Mouse (Mus musculus): ENCODE measurements around the gene Gps1.
"Not testable (repeated sequence)": the region's sequence is repeated elsewhere in the genome, so short reads cannot be mapped to it uniquely, and the experiment has no call there.

The Gps1 gene

DNA sequence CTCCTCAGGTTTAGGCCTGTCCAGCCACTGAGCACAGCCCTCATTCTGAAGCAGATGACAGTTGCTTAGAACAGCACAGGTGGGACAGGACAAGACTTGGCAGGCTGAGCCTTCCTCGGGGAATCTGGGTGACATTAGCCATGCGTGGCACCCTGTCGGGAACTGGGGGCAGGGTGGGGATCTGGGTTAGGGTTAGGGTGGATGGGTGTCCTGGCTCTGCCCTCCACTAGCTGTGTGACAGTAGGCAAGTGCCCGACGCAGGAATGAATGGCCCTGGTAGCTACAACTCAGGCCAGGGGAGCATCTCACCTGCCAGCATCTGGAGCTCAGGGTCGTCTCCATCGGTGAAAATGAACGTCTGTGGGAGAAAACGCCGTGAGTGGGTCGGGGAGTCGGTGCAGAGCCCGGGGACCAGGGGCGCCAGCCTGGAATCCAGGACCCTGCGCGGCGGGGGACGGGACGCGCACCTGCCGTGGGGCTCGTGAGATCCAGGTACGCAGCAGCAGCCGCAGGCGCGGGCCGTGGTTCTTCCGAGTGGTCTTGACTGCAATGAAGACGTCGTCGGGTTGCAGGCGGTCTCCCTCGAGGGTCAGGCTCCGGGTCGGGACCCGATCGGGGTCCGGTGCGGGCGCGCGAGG is 527 bp upstream of the Gps1 start:
- no peak for DNase-seq (ENCODE audit: extremely low read depth, low read depth, low spot score)

DNA sequence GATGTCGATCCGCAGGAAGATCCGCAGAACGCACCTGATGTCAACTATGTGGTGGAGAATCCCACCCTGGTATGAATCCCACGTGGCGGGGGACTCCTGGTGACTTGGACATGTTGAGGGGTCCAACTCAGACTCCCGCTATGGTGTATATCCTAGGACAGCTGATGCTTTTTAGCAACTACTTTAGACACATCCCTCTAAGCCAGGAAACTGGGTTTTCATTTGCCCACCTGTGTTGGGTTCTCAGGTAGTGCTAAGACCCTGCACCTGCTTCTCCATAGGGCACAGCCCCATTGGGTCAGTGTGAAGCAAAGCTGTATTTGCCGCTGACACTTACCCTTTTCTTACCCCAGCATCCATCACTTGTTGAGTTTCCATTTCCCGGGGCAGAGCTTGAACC is 1.1 kb downstream of the Gps1 start:
- DNase-seq (ENCODE audit: extremely low read depth, low read depth, low spot score): no peak

DNA sequence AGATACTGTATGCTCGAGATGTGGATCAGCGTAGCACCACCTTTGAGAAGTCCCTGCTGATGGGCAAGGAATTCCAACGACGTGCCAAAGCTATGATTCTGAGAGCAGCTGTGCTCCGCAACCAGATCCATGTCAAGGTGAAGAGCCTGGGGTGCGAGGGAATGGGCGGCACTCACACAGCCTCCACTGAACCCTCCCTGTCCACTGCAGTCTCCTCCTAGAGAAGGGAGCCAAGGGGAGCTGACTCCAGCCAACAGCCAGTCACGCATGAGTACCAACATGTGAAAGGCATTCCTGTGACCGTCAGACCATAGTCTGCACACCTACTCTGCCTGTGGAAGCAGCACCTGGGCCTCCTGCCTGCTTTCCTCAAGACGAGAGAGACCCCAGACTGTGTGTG is 4.4 kb downstream of the Gps1 start:
- DNase-seq (ENCODE audit: extremely low read depth, low read depth, low spot score): not testable (repeated sequence)

DNA sequence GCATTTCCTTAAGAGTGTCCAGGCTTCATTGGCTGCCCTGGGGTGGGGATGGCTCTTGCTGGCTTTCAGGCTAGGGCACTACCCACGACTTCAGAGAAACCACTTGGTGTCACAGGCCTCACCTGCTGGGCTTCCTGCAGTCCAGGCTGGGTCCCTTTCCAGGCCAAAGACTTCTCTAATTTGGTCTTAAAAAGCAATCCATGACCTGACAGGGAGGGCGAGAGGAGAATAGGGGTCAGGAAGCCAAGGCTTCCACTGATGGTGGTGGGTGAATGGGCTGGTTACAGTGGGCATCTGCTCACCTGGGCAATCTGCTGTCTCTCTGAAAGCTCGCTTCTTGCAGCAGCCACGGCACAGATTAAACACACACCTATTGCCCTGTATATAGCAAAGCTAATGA is 5.3 kb downstream of the Gps1 start:
- DNase-seq (ENCODE audit: extremely low read depth, low read depth, low spot score): no peak

DNA sequence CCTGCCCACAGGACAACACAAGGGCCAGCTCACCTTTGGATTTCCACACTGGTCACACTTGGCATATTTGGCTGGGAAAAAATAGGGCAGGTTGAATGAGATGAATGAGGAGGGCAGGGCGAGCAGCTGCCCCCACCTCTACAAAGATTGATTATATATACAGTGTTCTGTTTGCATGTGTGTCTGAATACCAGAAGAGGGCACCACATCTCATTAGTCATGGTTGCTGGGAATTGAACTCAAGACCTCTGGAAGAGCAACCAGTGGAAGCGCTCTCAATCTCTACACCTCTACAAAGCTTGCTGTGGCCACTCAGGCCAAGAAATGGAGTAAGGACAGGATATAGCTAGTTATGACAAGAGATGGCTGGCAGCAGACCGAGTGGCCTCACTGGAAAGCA is 5.7 kb downstream of the Gps1 start:
- no peak for DNase-seq (ENCODE audit: extremely low read depth, low read depth, low spot score)

DNA sequence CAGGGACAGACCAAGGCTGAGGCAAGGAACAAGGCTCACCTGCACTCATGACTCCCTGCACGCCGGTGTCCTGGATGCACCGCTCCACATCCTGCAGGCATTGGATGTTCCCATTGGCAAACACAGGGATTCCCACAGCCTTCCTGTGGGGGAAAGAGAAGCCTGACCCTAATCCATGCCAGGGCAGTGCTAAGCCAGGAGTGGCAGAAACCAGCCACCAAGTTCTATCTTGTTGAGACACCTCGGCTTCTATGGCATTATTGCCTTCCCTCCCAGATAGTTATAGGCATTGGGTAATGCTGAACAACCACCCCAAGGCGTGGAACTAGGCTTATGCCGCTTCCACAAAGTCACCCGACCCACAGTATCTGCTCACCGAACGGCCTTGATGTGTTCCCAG is 8.6 kb downstream of the Gps1 start:
- DNase-seq (ENCODE audit: extremely low read depth, low read depth, low spot score): peak; percentile 76

DNA sequence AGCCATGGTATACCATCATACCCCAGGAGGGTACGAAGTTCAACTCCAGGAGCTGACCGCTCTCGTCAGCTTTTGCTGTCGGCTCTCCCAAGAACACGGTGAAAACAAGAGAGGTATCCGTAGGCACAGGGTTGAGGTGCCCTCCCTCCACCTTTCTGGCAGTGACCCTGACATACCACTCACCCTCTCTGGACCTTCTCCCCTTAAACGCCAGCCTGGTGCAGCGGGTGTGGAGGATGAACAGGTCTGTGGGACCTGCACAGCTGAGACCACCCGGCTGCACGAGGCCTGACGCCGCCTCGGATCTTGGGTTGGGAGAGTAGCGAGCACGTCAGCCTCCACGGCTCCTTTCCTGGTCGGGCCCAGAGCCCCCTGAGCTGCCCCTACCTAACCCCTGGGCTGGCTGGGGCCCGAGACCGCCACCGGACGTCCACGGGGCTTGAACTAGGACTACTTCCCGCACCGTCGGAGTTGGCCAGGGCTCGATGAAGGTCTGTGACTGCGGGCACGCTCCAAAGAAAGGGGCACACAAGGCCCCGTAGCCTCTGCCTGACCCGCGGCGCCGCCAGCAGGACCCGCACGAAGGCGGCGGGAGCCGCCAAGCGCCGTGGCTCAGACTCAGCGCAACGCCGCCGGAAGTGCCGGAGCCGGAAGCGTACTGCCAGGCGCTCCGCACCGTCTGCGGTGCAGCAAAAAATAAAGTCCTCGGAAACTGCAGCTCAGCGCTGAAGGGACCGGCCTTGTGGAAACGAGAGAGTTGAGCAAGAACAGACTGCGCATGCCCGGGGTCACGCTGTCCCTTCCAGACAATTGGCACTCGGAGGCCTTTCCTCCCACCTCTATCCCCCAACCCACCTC is 11.9 kb downstream of the Gps1 start, which contains the start of gene Dus1l:
Gene Dus1l, minus strand, starts transcription at position 648 of the 858 bp plus-strand sequence.
- DNase-seq (ENCODE audit: extremely low read depth, low read depth, low spot score): no peak

DNA sequence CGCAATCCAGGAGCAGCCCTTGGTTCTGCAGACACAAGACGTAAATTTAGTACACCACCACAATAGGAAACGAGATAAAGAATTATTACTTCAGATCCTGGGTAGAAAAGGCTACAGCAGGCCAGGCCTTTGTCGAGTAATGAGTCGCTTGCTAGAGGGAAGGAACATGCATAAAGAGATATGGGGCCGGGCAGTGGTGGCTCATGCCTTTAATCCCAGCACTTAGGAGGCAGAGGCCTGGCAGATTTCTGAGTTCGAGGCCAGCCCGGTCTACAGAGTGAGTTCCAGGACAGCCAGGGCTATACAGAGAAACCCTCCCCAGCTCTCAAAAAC is 12.5 kb downstream of the Gps1 start:
- DNase-seq (ENCODE audit: extremely low read depth, low read depth, low spot score): no peak

DNA sequence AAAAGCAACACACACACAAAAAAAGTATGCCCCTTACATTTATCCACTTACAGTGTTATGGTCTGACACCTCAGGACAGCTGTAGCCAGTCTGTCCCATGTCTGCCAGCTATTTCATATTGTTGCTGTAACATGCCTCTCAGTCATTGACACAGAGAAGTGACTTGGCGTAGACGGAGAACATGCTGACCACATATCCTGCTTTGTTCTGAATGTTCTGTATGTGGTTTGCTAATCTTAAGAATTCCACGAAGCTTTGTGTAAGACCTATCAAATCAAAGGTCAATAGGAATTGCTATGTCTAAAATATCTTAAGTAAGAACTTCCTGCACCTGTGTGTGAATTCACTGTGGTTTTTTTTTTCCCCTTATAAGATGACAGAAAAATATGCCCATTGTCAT is 14.2 kb downstream of the Gps1 start:
- no peak for DNase-seq (ENCODE audit: extremely low read depth, low read depth, low spot score)

DNA sequence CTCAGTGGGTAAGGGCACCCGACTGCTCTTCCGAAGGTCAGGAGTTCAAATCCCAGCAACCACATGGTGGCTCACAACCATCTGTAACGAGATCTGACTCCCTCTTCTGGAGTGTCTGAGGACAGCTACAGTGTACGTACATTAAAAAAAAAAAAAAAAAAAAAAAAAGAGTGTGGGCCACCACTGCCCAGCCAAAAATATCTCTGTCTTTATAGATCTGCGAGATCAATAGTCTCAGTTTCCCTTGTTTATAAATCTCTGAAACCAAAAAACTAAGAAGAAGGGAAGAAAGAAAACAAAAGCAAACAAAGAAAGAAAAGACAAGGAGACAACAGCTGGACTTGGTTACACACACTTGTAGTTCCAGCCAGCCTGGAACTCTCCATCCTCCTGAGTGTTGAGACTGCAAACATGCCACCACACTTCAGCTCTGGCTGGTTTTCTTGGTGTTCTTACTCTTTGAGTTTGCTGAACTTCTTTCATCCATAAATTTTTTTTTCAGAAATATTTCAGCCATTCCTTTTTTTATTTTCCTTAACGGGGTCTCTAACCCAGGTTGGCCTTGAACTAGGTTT is 15.3 kb downstream of the Gps1 start:
- DNase-seq (ENCODE audit: extremely low read depth, low read depth, low spot score): no peak

DNA sequence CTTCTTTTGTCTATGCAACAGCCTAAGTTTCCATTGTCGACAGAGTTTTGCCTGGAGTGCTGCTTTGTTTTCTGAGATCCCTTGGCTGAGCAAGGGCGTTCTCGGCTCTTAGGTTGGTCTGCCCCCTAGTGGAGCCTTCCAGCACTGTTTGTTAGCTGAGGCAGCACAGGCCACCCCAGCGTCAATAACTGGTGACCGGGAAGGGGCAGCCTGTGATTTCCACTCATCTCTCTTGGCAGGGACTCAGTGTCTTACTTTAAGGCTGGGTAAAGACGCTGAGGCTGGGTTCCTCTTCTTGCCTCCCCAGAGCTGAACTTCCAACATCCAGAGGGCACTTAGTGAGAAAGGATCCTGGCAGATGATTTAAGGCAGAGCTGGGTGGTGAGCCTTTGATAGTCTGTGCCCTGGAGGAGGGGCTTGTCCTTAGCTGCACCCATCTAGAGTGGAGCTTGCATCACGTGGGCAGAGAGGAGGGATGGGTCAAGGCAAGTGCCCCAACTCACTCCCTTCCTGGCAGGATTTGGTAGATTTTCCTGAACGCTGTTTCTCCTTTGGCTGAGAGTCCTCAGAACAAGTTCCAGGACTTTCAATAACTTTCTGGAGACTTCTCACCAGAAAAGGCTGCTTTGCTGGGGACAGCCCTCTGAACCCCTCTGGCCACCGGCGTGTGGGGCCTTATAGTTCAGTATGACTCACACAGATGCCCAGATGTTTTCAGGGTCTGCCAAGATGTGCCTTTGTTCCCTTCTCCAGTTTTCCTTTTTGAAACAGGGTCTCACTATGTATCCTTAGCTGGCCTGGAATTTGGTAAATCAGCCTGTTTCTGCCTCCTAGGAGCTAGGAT is 16.2 kb downstream of the Gps1 start:
- peak; percentile 88 for DNase-seq (ENCODE audit: extremely low read depth, low read depth, low spot score)

DNA sequence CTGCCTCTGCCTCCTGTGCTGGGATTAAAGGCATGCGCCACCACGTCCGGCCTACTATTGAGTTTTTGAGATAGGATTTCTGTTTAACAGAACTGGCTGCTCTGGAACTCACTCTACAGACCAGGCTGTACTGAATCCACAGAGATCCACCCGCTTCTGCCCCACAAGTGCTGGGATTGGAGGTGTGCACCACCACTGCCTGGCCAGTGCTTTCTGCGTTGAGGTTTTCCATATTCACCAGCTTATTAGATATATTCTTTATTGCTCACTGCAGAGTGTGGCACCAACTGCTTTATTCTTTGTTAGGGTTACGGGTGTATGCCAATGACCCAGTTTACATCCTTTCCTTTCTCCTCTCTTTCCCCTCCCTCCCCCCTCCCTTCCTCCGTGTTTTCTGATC is 20.2 kb downstream of the Gps1 start:
- DNase-seq (ENCODE audit: extremely low read depth, low read depth, low spot score): no peak

DNA sequence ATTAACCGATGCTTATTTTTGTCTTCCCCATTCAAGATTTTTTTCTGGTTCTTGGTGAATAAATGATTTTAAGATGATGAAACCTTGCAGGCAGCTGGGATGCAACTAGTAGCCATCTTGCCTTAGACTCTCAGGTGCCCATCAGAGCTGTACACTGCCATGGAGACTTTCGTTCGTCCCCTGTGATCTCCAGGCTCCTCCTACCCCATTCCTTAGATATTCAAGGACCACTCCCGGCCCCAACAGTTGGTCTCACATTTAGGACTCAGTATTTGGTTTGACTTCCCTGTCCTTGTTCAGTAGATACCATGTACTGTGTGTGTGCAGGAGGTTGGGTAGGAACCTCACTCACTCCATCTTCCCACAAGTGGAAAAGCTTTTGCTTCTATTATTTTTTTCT is 20.7 kb downstream of the Gps1 start:
- no peak for DNase-seq (ENCODE audit: extremely low read depth, low read depth, low spot score)

DNA sequence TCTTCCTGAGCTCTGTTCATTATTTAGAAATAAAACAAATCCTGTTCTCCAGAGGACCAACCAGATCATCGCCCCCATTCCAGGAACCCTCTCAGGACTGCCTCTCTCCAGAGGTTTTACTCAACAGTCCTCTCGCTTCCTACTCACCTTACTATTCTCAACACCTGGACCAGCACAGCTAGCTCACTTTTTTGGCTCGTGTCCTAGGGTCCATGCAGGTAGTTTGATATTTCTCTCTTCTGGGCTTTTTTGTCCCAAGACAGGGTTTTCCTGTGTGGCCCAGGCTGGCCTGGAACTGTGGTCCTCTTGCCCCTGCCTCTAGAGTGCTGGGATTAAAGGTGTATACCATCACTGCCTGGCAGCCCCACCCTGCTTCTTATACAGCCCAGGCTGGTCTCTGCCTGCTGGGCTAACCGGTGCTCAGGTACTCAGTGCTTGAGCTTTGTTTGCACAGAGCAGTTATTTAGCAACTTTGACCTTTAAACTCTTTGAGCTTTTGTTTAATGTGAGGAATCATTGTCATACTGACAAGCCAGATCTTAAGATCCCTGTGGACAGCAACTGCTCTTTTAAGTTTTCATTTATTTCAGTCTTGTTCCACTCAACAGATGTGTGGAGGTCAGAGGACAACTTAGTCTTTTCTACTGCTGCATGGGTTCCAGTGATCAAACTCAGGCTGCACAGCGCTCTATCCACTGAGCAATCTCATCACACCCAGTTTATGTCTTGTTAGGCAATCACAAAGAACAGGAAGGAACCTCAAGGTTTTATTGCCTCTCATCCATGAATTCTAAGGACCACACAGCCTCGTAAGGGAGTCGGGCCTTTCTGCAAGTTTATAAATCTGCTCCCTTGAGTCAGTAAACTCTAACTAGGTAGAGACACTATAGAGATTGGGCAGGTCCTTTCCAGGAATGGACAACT is 21.6 kb downstream of the Gps1 start:
- no peak for DNase-seq (ENCODE audit: extremely low read depth, low read depth, low spot score)

DNA sequence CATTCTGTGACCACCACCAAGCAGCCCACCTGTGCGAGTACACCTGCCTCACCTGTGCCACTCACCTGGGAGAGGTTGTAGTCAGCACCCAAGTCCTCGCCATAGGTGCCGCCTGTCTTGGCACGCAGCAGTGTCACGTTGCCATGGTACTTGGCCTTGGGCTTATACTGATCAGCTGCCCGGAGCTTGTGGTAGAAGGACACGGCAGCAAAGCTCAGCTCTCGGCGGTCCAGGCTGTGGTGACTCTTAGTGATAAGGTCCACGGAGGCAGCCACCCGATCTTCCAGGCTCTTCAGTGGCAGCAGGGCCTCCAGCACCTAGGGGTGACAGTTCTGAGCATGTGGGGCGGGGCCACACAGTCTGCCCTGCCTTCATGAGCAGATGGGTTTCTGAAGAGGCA is 23.9 kb downstream of the Gps1 start:
- DNase-seq (ENCODE audit: extremely low read depth, low read depth, low spot score): no peak

DNA sequence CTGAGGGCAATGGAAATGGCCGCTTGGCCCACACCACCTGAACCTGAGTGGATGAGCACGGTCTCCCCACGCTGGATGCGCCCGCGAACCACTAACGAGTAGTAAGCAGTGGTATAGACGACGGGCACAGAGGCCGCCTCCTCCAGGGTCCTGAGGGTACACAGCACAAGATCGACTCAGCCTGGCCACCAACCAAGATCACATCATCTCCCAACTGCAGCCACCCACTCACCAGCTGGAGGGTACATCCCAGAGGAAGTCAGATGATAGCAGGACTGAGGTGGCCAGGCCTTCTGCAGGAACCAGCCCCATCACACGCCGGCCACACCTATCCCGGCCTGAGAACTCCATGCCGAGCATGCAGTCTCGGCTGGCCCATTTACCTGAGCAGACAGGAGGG is 28.0 kb downstream of the Gps1 start:
- no peak for DNase-seq (ENCODE audit: extremely low read depth, low read depth, low spot score)

DNA sequence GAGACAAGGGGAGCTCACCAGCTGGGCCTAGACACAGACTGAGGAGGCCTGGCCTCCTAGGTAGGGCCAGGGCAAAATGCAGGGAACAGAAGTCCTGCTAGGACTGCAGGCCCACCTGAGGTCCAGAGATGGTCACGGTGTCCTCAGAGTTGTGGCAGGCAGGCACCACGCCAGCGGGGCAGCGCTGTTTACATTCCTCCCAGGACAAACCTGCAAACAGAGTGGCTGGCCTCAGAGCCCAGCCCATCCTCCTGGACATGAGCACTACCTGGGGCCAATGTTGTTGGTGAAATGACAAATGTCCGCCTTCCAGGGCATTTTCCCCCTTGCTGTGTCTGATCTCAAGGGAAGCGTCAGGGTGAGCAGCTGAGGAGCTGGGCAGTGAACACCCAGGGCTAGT is 33.3 kb downstream of the Gps1 start:
- DNase-seq (ENCODE audit: extremely low read depth, low read depth, low spot score): no peak

DNA sequence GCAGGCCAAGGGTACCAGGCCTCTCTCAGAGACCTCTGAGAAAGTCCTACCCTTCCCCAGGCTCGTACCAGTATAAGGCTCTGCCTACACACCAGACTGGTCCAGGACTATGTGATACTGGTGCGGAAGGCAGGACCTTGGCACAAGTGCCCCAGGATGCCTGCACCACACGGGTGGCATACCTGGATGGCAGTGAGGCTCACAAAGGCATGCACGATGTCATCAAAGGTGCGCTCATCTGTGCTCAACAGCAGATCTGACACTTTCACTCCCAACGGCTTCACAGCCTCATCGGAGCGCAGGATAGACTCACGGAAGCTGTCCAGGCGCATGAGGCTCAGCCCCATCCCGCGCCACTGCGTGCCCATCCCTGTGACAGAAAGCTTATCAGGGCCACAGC is 34.2 kb downstream of the Gps1 start:
- no peak for DNase-seq (ENCODE audit: extremely low read depth, low read depth, low spot score)

DNA sequence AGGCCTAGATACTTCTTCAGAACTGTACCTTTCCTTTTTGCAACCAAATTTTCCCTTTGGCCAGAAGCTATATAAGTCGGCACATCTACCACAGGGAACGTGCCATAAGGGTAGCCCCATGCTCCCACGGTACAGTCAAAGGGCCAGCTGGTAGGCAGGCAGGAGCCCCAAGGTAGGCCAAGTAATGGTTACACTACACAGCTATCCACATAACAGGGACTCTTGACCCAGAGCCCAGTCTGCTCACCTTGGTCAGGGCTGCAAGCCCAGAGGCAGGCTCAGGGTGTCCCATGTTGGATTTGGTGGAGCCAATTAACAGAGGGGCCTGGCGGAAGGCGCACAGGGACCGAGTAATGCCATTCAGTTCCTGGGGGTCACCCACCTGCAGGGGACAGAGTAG is 35.5 kb downstream of the Gps1 start:
- no peak for DNase-seq (ENCODE audit: extremely low read depth, low read depth, low spot score)

DNA sequence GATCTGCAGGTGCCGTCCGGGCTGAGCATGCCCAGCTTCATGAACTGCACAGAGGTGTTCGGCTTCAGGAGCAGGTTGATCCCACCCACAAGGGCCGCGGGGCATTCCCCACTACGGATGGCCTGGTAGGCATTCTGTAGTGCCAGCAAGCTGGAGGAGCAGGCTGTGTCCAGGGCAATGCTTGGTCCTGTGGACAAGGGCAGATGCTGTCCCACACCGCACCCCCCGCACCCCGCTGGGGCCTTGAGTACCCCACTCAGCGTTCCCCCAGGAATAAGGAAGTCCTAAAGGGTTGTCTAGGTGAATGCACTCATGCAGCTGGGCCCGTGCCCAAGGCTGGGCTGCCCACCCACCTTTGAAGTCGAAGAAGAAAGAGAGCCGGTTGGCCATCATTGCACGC is 36.5 kb downstream of the Gps1 start:
- DNase-seq (ENCODE audit: extremely low read depth, low read depth, low spot score): no peak

Data from fat pad, adult 2 months (tissue).